Mouse (Mus musculus): ENCODE measurements around the gene Mapk8.

DNA sequence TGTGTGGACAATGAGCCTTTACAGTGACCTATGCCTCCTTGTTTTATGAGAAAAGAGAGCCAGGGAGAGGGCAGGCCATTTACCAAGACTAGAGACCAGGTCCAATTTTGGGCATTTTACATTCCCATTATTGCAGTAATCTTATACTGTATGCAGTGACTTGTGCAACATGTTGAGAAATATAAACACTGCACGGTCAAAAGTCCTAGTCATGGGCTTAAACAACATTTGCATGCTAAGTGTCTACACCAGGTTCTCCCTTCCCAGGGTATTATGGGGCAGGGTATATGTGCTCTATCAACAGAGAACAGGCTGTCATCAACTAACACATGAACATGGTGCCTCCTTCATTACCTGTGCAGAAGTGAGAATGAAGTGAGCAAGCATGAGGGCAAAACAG lies 72.9 kb downstream of the Mapk8 start:
- TF ChIP-seq CTCF (IDR thresholded peaks at IDR 0.05; ENCODE audit: borderline replicate concordance, insufficient read depth, low read length): no peak
- TF ChIP-seq POLR2A (IDR thresholded peaks at IDR 0.05; ENCODE audit: low read depth, low read length): no peak

Data from embryonic fibroblast, embryonic 13.5 days (primary cell).